Mouse (Mus musculus): ENCODE results near the gene Tmem43.

DNA sequence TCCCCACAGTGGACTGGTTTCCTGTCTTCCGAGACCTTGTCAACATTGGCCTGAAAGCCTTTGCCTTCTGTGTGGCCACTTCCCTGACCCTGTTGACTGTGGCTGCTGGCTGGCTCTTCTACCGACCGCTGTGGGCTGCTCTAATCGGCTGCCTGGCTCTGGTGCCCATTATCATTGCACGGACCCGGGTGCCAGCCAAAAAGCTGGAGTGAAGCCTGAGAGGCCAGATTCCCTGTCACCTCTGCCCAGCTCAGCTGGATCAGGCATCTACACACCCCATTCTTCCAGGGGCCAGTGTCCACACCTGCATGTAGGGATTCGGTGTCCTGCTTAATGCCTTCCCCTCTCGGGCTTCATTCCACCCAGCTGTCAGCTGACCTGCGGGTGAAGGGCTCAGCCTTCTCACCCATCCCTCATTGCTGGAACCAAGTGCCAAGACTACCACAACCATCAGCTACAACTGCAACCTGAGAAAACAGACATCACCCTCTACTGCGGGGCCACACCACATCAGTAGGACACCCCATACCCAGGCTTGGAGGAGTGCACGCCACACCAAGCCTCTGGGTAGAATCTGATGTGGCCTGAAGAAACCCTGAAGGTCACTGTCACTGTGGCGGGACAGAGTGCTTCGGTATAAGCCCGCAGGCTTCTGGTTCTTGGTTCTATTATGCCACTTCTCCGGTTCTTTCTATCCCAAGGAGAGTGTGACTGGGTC, 13.4 kb downstream of the Tmem43 start:
- TF ChIP-seq CTCF (IDR thresholded peaks at IDR 0.05; ENCODE audit: control insufficient read depth, insufficient read depth, insufficient read length) (no peak), MAX (IDR thresholded peaks at IDR 0.05) (no peak), USF1 (IDR thresholded peaks at IDR 0.05; ENCODE audit: low read depth) (no peak), MYOG (IDR thresholded peaks at IDR 0.05; ENCODE audit: control insufficient read depth, extremely low read depth, insufficient read length) (no peak), CEBPB (IDR thresholded peaks at IDR 0.05; ENCODE audit: low read depth) (no peak), FOSL1 (IDR thresholded peaks at IDR 0.05; ENCODE audit: insufficient read depth, low read length, poor library complexity, severe bottlenecking) (no peak), MYOD1 (IDR thresholded peaks at IDR 0.05; ENCODE audit: control insufficient read depth, insufficient read length, low read depth) (no peak)

Data from C2C12 (cell line).